Mouse (Mus musculus) liver, embryonic 15.5 days (tissue): ENCODE measurements around the gene Rdm1. TPM values are rescaled to one million over a fixed set of nuclear protein-coding genes. Genes with fewer than 3 reads are reported as not detected.
"Not testable (repeated sequence)": the region's sequence is repeated elsewhere in the genome, so short reads cannot be mapped to it uniquely, and the experiment has no call there.

Experiments
- ATAC-seq: fragments of 200-750 bp; cut with Nextera tagmentation; 2 replicates; pipeline ENCODE4 v1.8.0; 2017; ENCODE audit warnings: moderate number of reproducible peaks, mild to moderate bottlenecking, moderate library complexity; ENCODE audit not compliant: insufficient read depth
- H3K27ac ChIP-seq: fragments of 300-500 bp; sonication (generic); replicated peaks from 2 replicates; pipeline ENCODE4 v1.5.1; 2015; ENCODE audit warnings: mild to moderate bottlenecking, inconsistent platforms
- H3K27me3 ChIP-seq: fragments of 300-500 bp; sonication (generic); 2 replicates; pipeline ENCODE4 v1.6.1; 2015; ENCODE audit warnings: mild to moderate bottlenecking, inconsistent platforms
- H3K36me3 ChIP-seq: fragments of 300-500 bp; sonication (generic); replicated peaks from 2 replicates; pipeline ENCODE4 v1.6.1; 2015; ENCODE audit warnings: moderate library complexity, mild to moderate bottlenecking, inconsistent platforms
- H3K4me1 ChIP-seq: fragments of 300-500 bp; sonication (generic); replicated peaks from 2 replicates; pipeline ENCODE4 v1.6.1; 2015; ENCODE audit warnings: inconsistent platforms
- H3K4me2 ChIP-seq: fragments of 300-500 bp; sonication (generic); 2 replicates; pipeline ENCODE4 v1.6.1; 2015; ENCODE audit warnings: moderate library complexity, mild to moderate bottlenecking, inconsistent platforms
- H3K4me3 ChIP-seq: fragments of 300-500 bp; sonication (generic); replicated peaks from 2 replicates; pipeline ENCODE4 v1.5.1; 2015; ENCODE audit warnings: mild to moderate bottlenecking, inconsistent platforms
- H3K9ac ChIP-seq: fragments of 300-500 bp; sonication (generic); 2 replicates; pipeline ENCODE4 v1.6.1; 2015; ENCODE audit warnings: moderate library complexity, mild to moderate bottlenecking, inconsistent platforms
- H3K9me3 ChIP-seq: fragments of 300-500 bp; sonication (generic); replicated peaks from 2 replicates; pipeline ENCODE4 v1.6.1; 2016; ENCODE audit warnings: inconsistent platforms
- WGBS: fragments of 180-500 bp; shearing (Covaris S2); methylation state at CpG from one replicate; pipeline ENCODE4 v1.1.7; 2015; ENCODE audit warnings: mixed read lengths; ENCODE audit not compliant: insufficient replicate concordance; 5-methylcytosine and 5-hydroxymethylcytosine counted together
- polyA plus RNA-seq: library from polyadenylated mRNA; unstranded; fragments of >200 nt; fragmentation: Nextera tagmentation; extraction: Ambion mirVana; gene quantifications from 2 replicates; pipeline ENCODE4 v1.2.1, GENCODE M21; 2015

The Rdm1 gene
- 10.7 and 12.1 TPM in 2 replicates for polyA plus RNA-seq

DNA sequence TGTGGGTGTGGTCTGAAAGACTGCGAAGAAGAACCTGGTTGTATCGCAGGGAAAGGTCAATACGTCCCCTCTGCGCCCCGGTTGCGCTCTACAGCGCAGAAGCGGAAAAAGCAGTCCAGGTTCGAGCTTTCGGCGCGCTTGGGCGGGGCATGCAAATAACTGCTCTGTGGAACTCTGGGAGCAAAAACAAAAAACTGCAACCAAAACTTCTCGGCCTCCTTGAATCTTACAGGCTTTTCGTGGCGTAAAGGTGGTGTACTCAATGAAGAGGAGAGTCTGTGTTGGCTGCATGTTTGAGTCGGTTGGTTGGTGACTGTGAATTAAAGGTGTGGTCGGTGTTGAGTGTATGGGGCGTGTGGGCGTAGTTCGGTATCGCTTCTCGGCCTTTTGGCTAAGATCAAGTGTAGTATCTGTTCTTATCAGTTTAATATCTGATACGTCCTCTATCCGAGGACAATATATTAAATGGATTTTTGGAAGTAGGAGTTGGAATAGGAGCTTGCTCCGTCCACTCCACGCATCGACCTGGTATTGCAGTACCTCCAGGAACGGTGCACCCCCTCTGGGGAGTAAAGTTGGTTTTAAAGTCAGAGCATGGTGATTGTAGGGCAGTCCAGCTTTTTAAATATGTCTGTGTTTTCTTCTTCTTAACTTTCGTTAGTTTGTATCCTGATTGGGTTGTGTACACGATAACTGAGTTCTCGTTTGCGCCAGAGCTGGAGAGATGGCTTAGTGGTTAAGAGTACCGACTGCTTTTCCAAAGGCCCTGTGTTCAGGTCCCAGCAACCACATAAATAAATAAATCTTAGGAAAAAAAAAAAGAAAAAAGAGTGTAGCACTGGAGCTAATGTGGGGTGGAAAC is at the start of gene Rdm1:
Gene Rdm1 (plus strand): TSS at position 201 of the 862 bp plus-strand sequence.
- ATAC-seq = peak; percentile 91
- under 1% methylated on average over 34 of the region's 34 CpGs for WGBS
- peak within 1 kb of the TSS; percentile 99 for H3K27ac ChIP-seq

GRCm38 (mm10) chr11:101581081-101581764 is 45.8 kb upstream of the Rdm1 start:
- peak overlapping the region; percentile 58 for H3K27ac ChIP-seq
- H3K4me1 ChIP-seq = peaks cover 14% of the 10 kb centered on the region
- H3K9me3 ChIP-seq = no peaks in the 10 kb centered on the region
- no peak overlapping the region for H3K9ac ChIP-seq
- peaks cover 55% of the 10 kb centered on the region for H3K36me3 ChIP-seq
- ATAC-seq = no peak
- no peak overlapping the region for H3K4me3 ChIP-seq
- H3K27me3 ChIP-seq = no peaks in the 10 kb centered on the region
- WGBS = 50% methylated on average over 6 of the region's 6 CpGs
- no peak overlapping the region for H3K4me2 ChIP-seq

More for the DNA sequence above, at the start of gene Rdm1:
- H3K27me3 ChIP-seq = no peaks in the 10 kb centered on the region
- no peaks in the 10 kb centered on the region for H3K36me3 ChIP-seq
- H3K9me3 ChIP-seq = no peaks in the 10 kb centered on the region
- peak within 1 kb of the TSS; percentile 72 for H3K9ac ChIP-seq
- H3K4me3 ChIP-seq = peak within 1 kb of the TSS; percentile 66
- peak within 1 kb of the TSS; percentile 92 for H3K4me2 ChIP-seq
- H3K4me1 ChIP-seq = peaks cover 26% of the 10 kb centered on the region

GRCm38 (mm10) chr11:101582054-101583035 is 44.6 kb upstream of the Rdm1 start, which contains the start of gene Tmem106a:
Gene Tmem106a (plus strand): TSS chr11:101582242.
- Histone ChIP-seq H3K4me2 (peak within 1 kb of the TSS; percentile 77), H3K27ac (peak within 1 kb of the TSS; percentile 58), H3K4me3 (peak within 1 kb of the TSS; percentile 64), H3K27me3 (no peaks in the 10 kb centered on the region), H3K36me3 (peaks cover 49% of the 10 kb centered on the region), H3K9me3 (no peaks in the 10 kb centered on the region), H3K9ac (peak within 1 kb of the TSS; percentile 63), H3K4me1 (peaks cover 14% of the 10 kb centered on the region)
- ATAC-seq = peak; percentile 80
- 15% methylated on average over 30 of the region's 31 CpGs for WGBS

DNA sequence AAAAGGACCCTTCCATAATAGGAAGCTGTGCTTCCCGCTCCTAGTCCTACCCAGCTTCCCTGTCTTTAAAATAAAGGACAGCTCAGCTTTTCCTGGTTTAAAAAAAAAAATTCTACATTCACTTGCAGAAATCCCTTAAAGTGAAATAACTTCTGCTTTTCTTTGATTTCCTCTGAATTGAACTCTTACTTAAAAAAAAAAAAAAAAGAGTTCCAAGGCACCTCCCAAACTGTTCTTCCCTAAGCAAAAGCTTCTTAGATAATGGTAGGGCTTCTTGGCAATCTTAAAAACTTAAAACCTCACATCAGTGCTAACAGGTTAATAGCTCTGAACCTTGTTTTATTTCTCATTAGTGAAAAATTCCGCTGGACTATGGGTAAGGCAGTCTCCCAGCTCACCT is 43.8 kb upstream of the Rdm1 start:
- Histone ChIP-seq H3K27ac (no peak overlapping the region), H3K9me3 (no peaks in the 10 kb centered on the region), H3K4me2 (no peak overlapping the region), H3K4me3 (no peak overlapping the region), H3K9ac (no peak overlapping the region), H3K36me3 (peaks cover 41% of the 10 kb centered on the region), H3K27me3 (no peaks in the 10 kb centered on the region), H3K4me1 (peaks cover 14% of the 10 kb centered on the region)
- no peak for ATAC-seq
- 84% methylated on average over 2 of the region's 2 CpGs for WGBS

DNA sequence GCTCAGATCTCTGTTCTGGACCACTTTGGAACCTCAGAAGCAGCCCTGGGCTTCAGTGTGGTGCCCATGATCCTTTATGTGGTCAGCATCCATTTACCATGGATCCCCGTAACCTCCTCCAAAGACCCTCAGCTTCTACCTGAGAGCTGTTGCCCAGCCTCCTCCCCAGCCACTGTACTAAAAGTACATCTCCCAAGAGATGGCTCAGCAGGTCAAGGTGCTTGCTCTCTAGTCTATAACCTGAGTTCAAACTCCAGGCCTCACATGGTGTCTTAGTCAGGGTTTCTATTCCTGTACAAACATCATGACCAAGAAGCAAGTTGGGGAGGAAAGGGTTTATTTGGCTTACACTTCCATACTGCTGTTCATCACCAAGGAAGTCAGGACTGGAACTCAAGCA is 42.0 kb upstream of the Rdm1 start:
- not testable (repeated sequence) for H3K27me3 ChIP-seq, H3K9ac ChIP-seq, H3K4me2 ChIP-seq, H3K27ac ChIP-seq, ATAC-seq, H3K9me3 ChIP-seq, H3K4me3 ChIP-seq
- peaks cover 30% of the 10 kb centered on the region for H3K36me3 ChIP-seq
- H3K4me1 ChIP-seq = peaks cover 21% of the 10 kb centered on the region
- 83% methylated on average over 1 of the region's 1 CpGs for WGBS

GRCm38 (mm10) chr11:101585805-101586204 is 41.2 kb upstream of the Rdm1 start:
- Histone ChIP-seq H3K27ac (no peak overlapping the region), H3K9me3 (no peaks in the 10 kb centered on the region), H3K4me3 (no peak overlapping the region), H3K4me2 (no peak overlapping the region), H3K9ac (no peak overlapping the region), H3K36me3 (peaks cover 22% of the 10 kb centered on the region), H3K4me1 (peaks cover 21% of the 10 kb centered on the region), H3K27me3 (no peaks in the 10 kb centered on the region)
- 45% methylated on average over 4 of the region's 4 CpGs for WGBS
- ATAC-seq = no peak

DNA sequence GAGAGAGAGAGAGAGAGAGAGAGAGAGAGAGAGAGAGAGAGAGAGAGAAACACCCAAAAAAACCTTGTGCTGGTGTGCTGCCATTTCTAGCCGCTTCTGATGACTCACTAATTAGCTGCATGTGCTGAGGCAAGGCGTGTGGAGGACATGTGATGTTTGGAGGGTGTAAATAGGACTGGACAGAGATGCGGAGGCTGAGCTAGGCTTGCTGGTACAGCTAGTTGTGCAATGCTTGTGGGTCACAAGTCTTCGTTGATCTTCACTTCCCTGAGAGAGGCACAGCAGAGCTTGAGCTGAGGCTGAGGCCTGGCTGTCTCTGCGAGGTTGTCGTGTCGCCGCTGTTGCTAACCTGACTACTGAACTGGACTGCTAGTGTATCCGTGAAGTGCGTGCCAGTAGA is 39.3 kb upstream of the Rdm1 start:
- no peak overlapping the region for H3K9ac ChIP-seq
- H3K4me2 ChIP-seq = no peak overlapping the region
- 77% methylated on average over 10 of the region's 10 CpGs for WGBS
- H3K4me1 ChIP-seq = peaks cover 6% of the 10 kb centered on the region
- H3K4me3 ChIP-seq = no peak overlapping the region
- ATAC-seq = peak; percentile 36; the same call in 1 of the 2 replicates
- no peaks in the 10 kb centered on the region for H3K9me3 ChIP-seq
- H3K36me3 ChIP-seq = peaks cover 15% of the 10 kb centered on the region; the same call in 1 of the 2 replicates
- no peaks in the 10 kb centered on the region for H3K27me3 ChIP-seq
- no peak overlapping the region for H3K27ac ChIP-seq

GRCm38 (mm10) chr11:101588868-101589267 is 38.1 kb upstream of the Rdm1 start:
- Histone ChIP-seq H3K9me3 (no peaks in the 10 kb centered on the region), H3K27ac (no peak overlapping the region; the same call in 1 of the 2 replicates)
- no peak for ATAC-seq

DNA sequence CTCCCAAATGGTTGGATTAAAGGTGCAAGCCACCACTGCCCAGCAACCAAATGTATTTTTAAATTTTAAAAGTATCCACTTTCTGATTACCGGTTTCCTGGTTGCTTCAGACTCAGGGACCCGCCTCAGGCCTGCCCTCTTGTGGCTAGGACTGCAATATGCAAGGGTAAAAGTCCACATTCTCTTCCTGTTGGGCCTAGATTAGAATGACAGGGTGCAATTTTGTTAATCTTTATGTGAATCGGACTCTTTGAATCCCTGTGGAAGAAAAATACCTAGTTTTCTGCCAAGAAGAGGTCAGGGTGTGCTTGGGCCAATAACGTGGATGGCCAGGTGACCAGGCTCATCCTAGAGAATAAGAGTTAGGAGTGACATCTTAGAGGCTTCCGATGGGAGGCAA is 37.6 kb upstream of the Rdm1 start:
- no peak for ATAC-seq
- 0 out of 2 replicates have a peak overlapping the region, but pooled peaks have one; percentile 11 for H3K4me2 ChIP-seq
- peaks cover 12% of the 10 kb centered on the region; the same call in 1 of the 2 replicates for H3K36me3 ChIP-seq
- peaks cover 6% of the 10 kb centered on the region for H3K4me1 ChIP-seq
- 26% methylated on average over 5 of the region's 5 CpGs for WGBS
- no peak overlapping the region for H3K4me3 ChIP-seq
- H3K27ac ChIP-seq = no peak overlapping the region; the same call in 1 of the 2 replicates
- H3K9me3 ChIP-seq = no peaks in the 10 kb centered on the region
- no peak overlapping the region for H3K9ac ChIP-seq
- no peaks in the 10 kb centered on the region for H3K27me3 ChIP-seq

More at GRCm38 (mm10) chr11:101588868-101589267, 38.1 kb upstream of the Rdm1 start:
- 0 out of 2 replicates have a peak overlapping the region, but pooled peaks have one; percentile 11 for H3K4me2 ChIP-seq
- peaks cover 12% of the 10 kb centered on the region; the same call in 1 of the 2 replicates for H3K36me3 ChIP-seq
- peaks cover 6% of the 10 kb centered on the region for H3K4me1 ChIP-seq
- no peak overlapping the region for H3K9ac ChIP-seq
- no peaks in the 10 kb centered on the region for H3K27me3 ChIP-seq
- 73% methylated on average over 7 of the region's 7 CpGs for WGBS
- no peak overlapping the region for H3K4me3 ChIP-seq

DNA sequence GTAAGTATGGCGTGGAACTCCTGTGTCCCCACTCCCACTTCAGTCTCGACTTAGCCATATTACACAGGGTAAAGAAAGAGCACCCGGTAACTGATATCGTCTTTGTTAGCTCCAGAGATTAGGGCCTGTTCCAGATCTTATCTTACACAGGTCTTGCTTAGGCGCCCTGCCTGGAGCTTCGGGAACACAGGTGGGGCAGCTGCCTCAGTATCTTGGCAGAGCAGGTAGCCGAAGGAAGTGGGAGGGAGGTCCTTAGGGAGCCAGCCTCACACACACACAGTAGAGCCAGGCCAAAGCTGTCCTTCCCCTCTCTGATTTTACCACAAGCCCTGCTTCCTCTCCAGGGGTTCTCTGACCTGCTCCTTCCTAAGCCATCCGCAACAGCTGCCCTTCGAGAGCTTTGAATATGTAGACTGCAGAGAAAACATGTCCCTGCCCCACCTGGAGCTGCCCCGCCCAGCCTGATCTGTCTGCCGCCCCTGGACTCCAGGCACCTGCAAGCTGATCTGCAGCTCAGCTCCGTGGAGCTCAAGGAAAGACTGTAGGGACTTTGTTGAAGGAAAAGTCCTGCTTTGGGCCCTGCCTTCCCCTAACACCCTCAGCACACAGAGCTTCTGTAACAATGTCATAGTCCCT is 36.9 kb upstream of the Rdm1 start:
- H3K27ac ChIP-seq = no peak overlapping the region
- 0 out of 2 replicates have a peak, but pooled peaks cover 4% of the 10 kb centered on the region for H3K27me3 ChIP-seq
- WGBS = 65% methylated on average over 12 of the region's 12 CpGs
- peaks cover 6% of the 10 kb centered on the region for H3K4me1 ChIP-seq
- ATAC-seq = no peak
- no peaks in the 10 kb centered on the region for H3K9me3 ChIP-seq
- no peak overlapping the region for H3K4me3 ChIP-seq
- peaks cover 12% of the 10 kb centered on the region; the same call in 1 of the 2 replicates for H3K36me3 ChIP-seq
- H3K9ac ChIP-seq = no peak overlapping the region
- no peak overlapping the region for H3K4me2 ChIP-seq
